Mouse (Mus musculus) layer of hippocampus, adult 9-11 months (tissue): ENCODE measurements at regions not wholly inside any gene's neighbourhood (a gene's known extent, or its start where the extent isn't known, plus 50 kb on each side); places are given as distances from the start of the nearest gene placed in this dataset.

Experiments used
- DNase-seq: peaks from one replicate; pipeline ENCODE4 v3.0.0; 2022

DNA sequence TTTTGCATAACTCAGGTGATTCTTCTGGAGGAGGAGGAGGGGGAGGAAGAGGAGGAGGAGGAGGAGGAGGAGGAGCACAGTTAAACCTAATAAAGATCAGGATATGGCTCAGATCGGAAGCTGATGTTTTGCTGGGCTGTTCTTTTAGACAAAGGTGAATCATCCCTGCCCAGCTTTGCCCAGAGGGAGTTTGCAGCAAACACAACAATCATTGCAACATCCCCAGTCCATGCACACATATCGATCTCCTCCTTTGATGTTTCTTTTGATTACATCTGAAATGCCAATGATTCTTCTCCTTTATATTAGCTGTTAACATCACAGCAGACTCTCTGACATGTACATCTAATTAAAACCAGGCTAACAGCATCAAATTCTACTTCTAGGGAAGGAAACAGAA is 156.9 kb downstream of the Dad1 start:
- DNase-seq: no peak

DNA sequence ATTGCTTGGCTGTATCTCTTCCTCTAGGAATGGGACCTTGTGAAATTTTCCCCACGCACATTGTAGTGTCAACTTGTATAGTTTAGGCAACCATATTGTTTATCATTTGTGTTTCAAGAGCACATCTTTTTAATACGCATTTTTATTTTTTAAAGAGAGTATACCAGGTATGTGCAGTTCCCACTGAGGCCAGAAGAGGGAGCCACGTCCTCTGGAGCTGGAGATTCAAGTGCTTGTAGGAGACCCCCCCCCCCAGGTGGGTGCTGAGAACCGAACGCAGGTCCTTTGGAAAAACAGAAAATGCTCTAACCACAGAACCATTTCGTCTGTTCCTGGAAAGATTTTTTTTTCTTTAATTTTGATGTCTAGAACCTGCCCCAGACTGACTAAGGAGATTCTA is 161.5 kb downstream of the Dad1 start:
- DNase-seq: no peak

DNA sequence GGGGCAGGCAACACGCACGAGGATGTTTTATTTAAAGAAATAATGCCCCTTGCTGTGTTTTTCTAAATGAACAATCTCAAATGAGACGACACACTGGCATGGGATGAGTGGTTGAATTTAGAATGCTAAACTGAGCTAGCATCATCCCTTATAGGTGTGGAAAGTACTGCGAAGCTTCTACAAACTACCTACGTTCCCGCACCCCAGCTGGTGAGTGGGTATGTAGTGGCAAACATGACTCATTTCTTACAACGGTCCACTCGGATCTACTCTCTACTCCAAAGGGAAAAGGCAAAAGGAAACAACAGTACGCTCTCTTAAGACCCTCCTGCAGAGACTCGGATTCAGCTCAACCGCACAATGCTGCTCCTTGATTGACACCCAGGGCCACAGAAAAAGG is 167.2 kb downstream of the Dad1 start:
- DNase-seq: peak; percentile 32

DNA sequence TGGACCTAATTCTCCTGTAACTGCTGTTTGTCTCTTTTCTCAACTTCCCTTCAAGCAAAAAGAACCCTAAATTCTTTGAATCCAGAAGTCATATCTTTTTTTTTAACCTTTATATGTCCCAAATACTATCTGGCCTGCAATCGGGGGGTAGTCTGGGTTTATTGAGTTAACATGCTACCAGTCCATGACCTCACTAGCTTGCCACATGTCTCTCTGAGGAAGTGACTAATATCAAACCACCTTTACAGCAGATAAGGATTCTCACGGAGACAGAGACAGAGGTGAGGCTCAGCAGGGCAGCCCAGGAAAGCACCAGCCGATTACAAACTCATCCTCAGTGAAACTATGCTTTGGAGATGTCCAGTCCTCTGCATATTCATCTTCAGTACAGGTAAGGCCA is 179.2 kb downstream of the Dad1 start:
- DNase-seq: no peak

DNA sequence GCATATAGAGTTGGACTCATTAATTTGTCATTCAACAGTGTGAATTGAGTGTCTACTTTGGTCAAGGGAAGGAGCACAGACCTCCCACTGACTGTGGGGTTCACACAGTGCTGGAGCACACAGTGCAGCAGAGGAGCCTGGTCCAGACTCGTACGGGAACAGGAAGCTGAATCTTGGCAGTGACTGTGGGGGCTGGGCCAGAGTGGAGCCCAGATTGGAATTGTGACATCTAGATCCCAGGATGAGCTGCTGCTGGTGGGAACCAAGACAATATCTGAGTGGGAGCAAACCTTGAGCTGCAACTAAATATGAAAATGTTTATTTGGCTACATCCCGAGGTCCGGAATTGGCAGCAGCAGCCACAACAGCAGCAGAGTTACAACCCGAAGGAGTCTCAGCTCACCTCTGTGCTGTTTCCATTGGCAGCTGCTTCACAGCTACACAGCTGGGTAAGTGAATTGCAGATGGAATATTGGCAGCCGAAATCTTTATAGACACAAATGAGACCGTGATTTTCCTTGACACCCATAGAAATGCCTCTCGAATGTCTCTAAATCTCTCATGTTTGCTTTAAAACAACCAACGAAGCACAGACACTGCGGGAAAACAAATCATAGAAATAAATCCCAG is 181.5 kb downstream of the Dad1 start:
- no peak for DNase-seq

DNA sequence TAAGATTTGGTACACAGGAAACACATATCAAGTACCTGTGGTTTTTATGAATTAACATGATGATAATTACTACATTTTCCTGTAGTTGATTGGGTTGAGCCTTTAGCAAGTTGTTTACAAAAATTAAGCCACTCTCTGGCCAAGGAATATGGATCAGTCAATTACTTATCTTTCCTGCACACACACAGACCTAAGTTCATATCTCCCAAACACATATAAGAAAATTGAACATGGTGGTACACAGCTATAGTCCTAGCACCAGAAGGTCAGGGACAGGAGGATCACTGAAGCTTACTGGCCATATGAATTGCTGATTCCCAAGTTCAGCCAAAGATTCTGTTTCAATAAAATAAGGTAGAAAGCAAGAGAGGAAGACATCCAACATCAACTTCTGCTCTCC is 183.7 kb downstream of the Dad1 start:
- DNase-seq: no peak

DNA sequence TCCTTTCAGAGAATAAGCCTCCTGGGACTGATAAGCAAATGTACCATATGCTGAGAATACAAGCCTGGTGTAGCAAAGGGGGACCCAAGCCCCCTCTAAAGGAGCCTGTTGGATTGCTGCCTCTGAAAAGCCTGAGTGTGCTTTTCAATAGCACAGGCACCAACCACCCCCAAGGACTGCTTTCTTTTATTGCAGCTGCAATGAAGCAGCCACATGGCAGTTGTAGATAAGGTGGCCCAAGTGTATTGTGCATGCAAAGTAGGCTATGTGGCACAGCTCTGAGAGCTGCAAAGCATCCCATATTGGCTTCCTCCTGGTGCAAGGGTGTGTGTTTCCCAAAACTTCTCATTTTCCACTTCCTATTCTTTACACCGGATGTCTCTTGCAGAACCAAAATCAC is 185.2 kb downstream of the Dad1 start:
- no peak for DNase-seq

DNA sequence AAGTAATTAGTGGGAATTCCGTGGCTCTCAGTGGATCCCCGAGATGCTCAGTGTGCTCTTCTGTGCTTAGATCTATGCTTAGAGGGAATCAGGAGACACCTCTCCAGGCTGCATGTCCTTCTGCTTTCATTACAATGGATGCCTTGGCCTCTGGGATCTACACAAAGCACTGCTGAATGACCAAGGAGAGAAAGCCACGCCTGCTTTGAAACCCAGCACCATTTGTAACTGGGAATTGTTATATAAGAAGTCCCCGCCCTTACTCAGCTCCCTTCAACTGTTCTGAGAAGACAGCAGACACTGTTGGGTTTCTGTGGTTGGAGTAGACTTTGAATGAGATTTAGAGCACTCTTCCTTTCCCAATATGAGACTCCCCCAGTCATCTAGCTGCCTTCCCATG is 188.4 kb downstream of the Dad1 start:
- no peak for DNase-seq

DNA sequence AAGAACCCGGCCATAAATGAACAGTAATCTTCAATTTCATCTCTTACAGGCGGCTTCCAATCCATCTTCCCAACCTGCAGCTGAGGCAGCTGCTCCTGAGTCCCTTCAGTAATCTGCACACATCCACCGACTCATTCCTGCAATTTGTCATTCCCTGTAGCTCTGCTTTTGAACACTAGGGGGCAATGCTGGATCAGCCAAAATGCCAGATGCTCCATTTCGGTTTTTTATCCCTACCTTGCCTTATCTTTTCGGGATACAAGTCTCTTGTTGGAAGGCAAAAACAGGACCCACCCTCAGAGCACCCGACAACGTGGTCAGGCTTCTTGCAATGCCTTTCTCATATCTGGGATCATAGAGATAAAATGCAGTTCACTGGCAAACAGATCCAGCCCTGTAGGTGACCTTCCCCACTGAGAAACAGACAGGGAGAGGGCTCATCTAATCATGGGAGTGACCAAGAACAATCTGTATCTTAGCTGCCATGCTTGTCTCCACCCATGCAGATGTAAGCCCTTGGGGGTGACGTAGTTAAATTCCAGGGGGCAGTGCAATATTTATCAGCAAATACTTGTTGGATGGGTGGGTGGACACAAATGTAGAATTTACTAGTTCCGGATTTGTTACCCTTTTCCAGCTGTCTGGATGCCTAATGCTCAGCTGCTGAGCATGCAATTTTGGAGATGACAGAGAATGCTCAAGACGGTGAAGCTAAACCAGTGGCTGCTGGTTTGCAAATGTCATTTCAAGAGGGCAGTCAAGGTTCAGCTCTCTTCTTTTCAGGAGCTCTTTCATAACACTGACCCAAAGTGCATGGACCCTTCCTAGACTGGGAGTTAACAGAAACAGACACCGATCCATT is 189.1 kb downstream of the Dad1 start:
- peak; percentile 64 for DNase-seq

DNA sequence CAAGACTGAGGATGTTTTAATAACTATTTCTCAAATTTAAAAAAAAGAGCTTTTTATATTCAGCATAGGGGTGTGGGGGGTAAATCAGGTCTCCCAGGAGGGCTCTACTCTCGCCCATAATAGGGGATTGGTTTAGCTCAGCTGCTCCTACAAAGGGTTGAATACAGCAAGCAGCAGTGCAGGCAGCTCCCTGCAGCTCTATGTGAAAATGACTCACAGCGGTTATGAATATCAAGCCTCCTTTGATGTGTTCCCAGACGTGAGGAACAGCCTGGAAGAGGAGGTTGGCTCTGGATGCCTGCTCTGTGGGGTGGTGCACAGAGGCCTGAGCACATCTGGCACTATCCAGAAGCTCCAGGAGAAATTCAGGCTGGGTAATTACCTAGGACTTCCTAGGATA is 192.3 kb downstream of the Dad1 start:
- DNase-seq: no peak

DNA sequence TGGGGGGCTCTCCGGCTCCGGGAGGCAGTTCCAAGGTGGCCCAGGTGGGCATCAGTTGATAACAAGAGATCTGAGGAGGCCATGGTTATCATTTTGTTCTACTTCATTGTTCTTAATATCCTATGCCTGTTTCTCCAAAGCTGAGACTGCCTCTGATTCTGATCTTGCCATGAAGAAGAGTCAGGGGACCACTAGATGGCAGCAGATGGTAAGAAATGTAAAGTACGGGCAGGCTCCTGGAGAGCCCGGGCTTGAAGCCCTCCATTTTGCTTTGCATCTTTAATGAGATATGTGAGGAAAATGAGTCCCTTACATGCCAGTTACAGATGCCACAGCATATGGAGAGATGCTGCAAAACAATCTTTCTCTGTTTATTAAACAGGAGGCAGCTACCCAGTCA is 194.1 kb downstream of the Dad1 start:
- DNase-seq: peak; percentile 84

DNA sequence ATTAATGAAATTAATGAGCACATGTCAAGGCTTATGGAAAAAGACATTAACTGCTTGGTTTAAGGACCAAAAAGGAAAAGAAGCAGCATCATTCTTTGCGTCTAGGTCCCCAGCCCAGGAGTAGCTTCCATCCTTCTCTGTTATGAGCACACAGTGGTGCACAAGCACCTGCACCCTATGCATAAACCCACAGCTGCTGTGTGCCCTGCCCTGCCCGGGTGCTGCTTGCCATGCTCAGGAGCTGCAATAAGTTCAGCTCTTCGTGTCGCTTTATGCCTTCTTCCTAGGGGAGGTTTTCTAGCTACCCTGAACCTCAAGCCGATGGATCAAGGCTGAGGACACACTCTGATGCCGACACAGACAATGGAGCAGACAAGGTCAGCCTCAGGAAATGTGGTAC is 194.8 kb downstream of the Dad1 start:
- DNase-seq: no peak

DNA sequence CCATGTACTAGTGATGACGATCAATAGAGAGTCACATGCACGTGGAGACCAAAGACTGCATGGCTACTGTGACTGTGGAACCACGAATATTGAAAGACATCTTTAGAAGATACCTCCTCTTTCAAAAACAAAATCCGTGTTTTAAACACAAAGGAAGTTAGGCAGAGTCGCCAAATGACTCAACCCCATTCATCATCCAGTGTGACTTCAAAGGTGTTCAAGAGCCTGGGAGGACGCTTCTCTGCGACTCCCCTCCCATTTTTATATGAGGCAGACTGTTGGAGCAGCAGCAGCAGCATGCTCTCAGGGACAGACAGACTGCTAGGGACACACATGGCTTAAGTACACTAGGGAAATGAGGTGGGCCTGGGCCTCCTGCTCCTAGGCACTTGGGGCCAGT is 197.2 kb downstream of the Dad1 start:
- no peak for DNase-seq

DNA sequence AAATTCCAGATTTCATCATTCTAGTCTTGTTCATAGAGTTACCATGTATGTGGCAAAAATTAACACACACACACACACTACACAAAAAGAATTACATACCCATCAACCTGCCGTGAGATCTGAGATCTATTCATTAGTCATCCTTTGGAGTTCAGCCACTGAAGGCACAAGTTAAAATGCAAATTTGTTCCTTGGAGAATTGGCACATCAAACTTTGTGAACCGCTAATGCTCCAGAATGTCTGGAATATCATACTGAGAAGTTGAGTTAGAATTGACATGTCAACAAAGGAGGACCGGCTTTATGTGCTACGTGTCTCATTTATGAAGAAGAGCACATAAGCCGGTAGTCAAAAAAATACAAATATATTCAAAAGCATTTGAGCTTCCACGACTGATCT is 198.5 kb downstream of the Dad1 start:
- no peak for DNase-seq

DNA sequence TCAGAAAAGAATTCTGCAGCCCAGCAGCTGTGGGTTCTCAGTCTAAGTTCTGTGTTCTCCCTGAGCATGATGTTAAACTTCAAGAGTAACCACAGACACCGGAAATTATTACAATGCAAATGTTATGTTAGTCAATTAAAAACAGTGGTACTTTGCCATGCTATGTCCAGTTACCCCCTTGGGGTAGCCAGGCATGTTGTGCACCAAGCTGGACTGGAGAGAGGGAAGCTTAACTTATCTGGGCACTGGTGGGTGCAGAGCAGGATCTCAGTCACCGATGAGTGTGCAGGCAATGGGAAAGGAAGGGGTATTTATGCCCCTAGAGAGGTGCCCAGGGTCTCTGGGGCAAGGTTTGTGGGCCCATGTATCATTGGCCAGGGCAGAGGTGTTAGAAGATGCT is 211.6 kb downstream of the Dad1 start:
- no peak for DNase-seq

DNA sequence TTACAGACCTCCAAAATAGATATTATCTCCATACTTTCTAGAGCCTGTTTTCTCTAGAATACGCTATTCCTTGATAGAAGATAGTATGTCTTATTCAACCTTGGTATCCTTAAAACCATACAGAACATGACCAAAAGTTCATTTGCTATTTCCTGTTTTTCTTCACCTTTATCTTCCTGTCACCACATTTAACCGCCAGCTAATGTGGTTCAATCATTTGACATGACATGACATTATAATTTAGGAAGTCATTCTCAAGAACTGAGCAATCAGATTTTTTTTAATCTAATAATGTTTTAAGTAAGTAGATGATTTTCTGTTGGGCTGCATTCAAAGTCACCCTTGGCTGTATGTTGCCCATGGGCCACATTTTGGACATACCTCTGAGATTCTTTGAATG is 213.3 kb downstream of the Dad1 start:
- no peak for DNase-seq

DNA sequence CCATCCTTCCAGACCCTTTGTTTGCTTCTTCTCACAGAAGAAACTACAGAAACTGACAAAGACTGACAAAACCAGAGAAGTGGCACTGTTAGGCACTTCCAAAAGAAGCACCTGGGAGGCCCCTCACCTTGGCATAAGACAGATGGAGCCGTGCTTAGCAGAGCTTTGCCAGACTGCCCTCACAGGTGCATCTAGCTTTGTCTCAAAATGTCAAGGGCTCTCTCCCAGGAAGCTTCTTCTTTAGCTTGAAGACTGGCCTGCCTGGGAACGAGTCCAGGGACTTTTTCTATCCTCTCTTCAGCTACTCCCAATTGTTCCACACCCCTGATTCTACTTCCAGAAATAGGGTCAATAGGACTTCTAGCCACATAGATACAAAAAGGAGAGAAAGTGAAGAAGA is 219.4 kb downstream of the Dad1 start:
- DNase-seq: no peak

DNA sequence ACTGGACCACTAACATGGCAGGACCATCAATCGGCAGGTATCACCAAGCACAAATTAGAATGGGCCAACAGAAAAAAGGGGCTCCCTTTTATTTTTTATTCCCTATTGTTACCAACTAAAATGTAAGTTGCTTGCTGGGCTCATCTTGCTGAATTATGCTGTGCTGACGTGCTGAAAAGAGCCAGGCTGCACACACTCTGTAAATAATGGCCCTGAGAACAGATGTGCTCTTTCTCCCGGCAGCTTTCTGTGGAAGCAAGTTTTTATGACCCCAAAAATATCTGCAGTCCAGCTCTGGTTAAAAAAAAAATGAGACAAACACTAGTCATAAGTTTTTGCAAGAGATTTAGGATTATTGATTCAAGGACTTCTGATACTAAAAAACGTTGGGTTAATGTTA is 230.4 kb downstream of the Dad1 start:
- no peak for DNase-seq

DNA sequence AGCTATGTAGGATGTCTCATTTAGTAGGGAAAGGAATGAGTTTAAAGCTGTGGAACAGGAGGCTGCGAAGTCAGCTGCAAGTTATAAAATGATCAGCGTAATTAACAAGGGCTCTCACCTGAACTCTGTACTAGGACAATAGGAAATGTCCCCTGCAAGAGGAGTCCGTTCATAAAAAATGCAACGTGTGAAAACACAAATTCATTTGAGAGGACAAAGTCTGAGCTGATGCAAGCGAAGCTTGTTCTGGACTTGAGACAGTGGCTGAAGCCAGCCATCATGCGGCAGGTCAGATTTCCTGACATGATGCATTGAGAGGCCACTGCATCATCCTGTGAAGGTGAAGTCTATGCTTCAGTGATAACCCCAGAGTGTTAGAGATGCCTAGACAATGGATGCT is 232.5 kb downstream of the Dad1 start:
- no peak for DNase-seq

DNA sequence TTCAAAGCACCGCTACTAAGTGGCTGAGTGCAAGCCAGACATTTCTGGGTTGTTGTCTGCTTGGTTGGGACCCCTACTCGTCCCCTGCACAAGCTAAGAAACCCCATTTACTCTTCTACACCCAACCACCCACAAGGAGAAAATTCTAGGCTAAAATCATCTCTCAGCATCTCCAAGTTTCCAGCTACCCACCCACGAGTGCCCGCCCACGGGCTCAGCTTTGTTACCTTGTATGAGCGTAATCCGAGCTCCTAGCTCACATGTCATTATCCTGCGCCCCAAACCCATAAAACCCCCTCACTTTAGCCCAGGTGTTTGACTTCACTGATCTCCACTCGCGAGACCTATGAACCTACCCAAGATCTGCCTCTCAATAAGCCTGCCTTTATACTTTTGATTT is 239.3 kb downstream of the Dad1 start:
- DNase-seq: no peak

DNA sequence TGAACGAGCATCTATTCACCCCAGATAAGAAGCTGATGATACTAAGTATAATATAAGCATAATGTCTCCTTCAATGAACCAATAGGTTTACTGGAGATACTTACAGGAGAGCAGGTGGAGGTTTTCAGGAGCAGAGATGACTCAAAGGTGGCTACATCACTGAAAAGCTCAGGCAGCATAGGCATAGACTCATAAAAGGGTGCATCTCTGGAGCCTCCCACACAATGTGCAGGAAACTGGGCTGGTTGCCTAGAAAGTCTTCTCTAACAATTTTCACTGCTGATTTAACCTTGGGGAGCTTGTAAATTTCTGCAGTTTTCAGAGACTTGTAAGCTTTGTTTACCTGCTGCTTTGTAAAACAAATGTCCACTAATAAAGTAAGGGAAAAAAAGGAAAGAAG is 251.8 kb downstream of the Dad1 start:
- peak; percentile 67 for DNase-seq

DNA sequence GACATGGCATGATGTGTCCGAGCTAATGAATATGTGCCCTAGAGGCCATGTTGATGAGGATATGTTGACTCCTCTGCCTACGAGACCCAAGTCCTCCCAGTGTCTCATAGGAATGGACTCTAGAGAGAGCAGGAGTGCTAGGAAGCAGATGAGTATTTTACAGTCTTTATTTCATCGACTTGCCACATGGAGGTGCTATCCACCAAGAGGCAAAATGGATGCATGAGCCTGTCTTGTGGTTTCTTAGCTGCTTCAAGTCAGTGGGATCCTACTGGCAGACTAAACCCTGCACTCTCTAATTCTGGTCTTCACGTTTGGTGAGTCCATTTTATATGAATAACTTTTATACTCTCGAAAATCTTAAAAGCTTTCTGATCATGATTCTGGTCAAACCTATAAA is 253.4 kb downstream of the Dad1 start:
- no peak for DNase-seq

DNA sequence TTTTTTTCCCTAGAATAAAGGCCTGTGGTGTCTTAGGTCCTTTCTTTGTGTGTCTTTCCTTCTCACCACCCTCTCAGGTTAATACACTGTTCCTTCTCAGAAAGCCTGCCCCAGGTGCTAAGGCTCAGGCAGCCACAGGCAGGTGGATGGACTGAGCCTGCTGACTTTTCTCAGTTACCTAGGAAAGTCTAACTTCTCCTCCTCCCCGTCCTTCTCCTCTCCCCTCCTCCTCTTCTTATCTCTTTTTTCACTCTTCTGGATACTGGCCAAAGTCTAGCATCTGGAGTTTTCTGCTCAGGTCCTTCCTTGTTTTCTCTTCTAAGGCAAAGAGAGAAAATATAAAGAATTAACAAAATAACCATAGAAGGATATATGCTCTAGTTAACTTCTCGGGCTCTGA is 260.5 kb downstream of the Dad1 start:
- DNase-seq: no peak

DNA sequence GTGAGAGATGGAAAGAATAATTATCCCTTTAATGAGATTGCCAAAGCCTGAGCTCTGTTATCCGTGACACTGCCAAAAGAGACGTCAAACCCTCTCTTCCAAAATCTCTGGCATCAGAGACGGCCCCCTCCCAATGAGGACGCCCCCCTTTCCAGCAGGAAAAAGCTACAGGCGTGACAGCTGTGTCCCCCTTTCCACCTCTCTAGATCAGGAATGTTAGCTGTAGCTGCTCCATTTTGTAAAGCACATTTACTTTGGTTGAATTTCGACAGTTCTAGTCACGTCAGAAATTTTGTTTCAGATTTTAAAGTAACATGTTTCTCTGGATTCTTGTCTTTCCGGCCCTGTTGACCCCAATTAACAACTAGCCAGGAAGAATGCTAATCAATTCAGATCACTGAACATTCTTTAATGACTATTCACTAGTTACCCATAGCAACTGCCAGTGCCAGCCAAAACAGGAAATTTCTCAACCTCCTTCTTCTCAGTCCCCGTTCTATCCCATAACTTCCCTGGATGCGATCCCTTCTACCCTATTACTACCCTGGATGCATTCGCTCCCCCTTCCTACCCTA is 261.1 kb downstream of the Dad1 start:
- DNase-seq: no peak

DNA sequence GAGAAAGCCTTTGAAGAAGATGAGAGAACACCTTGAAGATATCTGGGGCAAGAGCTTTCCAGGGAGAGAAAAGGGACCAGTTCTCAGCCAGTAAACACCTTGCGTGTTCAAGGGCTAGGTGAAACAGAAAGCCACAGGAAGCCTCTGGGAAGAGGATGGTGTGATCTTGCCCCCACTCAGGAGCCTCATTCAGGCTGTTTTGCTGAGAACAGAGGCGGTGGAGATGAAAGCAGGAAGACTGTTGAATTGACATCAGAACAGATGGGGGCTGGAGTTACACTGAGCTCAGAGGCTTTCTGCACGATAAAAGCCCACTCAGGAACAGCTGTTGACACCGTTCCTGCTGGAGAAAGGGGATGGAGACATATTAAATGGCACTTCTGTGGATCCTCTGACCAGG is 262.5 kb downstream of the Dad1 start:
- no peak for DNase-seq
